23 mouse cellular contexts compared by ENCODE assay signal in genomic region chr11:64776691-64777090, GRCm38 (mm10).
A peak's percentile ranks its signal among the peaks of the same experiment; 100 is the strongest.
DNase-seq lines count a peak whose midpoint lies in the region; ATAC-seq lines count a peak whose summit lies in the region.
"Had no signal": no experiment of that assay in that cellular context is flagged by ENCODE, and none has a peak within 500 bp of the region (broad histone marks: within the 10 kb centered on the region; RNA-seq: fewer than 3 reads in every experiment).

No protein-coding gene starts in this region.

- H3K36me3 ChIP-seq in heart, embryonic 11.5 days (ENCODE audit: control insufficient read depth, insufficient read depth, low read length), result no peaks in the 10 kb centered on the region
- H3K36me3 ChIP-seq: forebrain, embryonic 10.5 days; heart, embryonic 10.5 days; hindbrain, embryonic 13.5 days; limb, embryonic 12.5 days; liver, embryonic 12.5 days; lung, embryonic 15.5 days had no signal

- H3K4me3 ChIP-seq in heart, embryonic 11.5 days (ENCODE audit: low read depth, low read length), result no peak overlapping the region
- H3K4me3 ChIP-seq: forebrain, embryonic 10.5 days; heart, embryonic 10.5 days; hindbrain, embryonic 13.5 days; limb, embryonic 12.5 days; liver, embryonic 12.5 days; lung, embryonic 15.5 days had no signal

- H3K9me3 ChIP-seq in heart, embryonic 11.5 days (replicated peaks; ENCODE audit: control insufficient read depth, low read length), result no peaks in the 10 kb centered on the region
- H3K9me3 ChIP-seq: forebrain, embryonic 10.5 days; heart, embryonic 10.5 days; hindbrain, embryonic 13.5 days; limb, embryonic 12.5 days; liver, embryonic 12.5 days; lung, embryonic 15.5 days had no signal

- ATAC-seq in heart, embryonic 11.5 days (replicated peaks; ENCODE audit: insufficient number of reproducible peaks, low FRiP score, low TSS enrichment), result no peak
- ATAC-seq: activated CD4-positive, CD25-positive, alpha-beta regulatory T cell, adult 4 months; forebrain, postnatal 0 days; liver, embryonic 12.5 days; Patski had no signal

- no peak overlapping the region for H3K27ac ChIP-seq in heart, embryonic 11.5 days (ENCODE audit: low read depth, low read length)
- H3K27ac ChIP-seq: forebrain, embryonic 10.5 days; heart, embryonic 10.5 days; hindbrain, embryonic 13.5 days; limb, embryonic 12.5 days; liver, embryonic 12.5 days; lung, embryonic 15.5 days; stomach, postnatal 0 days had no signal

- peak; percentile 13 for DNase-seq in heart, postnatal 4 days
- DNase-seq in frontal cortex, postnatal 36 days (ENCODE audit: low spot score in 2 of 2), result peak; percentile 9 to 57
- DNase-seq in left cerebral cortex, postnatal 25 days (ENCODE audit: low spot score in 2 of 2), result peak; percentile 24 to 71
- DNase-seq in right cerebral cortex, postnatal 25 days, result peak; percentile 23
- DNase-seq in layer of hippocampus, postnatal 36 days, result no peak
- no peak for DNase-seq in kidney, adult 11 months
- DNase-seq: adrenal gland, postnatal 10 days; cerebellum, adult 11 months; forebrain, postnatal 0 days; gastrocnemius, postnatal 36 days; kidney, postnatal 4 days; thymus, postnatal 25 days had no signal

- H3K27me3 ChIP-seq in heart, embryonic 11.5 days (ENCODE audit: control insufficient read depth, insufficient read depth, low read length), result no peaks in the 10 kb centered on the region
- H3K27me3 ChIP-seq: hindbrain, embryonic 13.5 days; limb, embryonic 12.5 days; liver, embryonic 12.5 days; lung, embryonic 15.5 days had no signal

- 67% methylated on average over 5 of the region's 5 CpGs for WGBS in heart, embryonic 11.5 days (ENCODE audit: insufficient replicate concordance)

- no peak overlapping the region for H3K4me2 ChIP-seq in heart, embryonic 11.5 days
- H3K4me2 ChIP-seq: hindbrain, embryonic 13.5 days; limb, embryonic 12.5 days; liver, embryonic 12.5 days; lung, embryonic 15.5 days; midbrain, embryonic 11.5 days had no signal

- intact Hi-C loops in left cerebral cortex, postnatal 25 days (cut with DNase I), result no loop called here

- H3K9ac ChIP-seq in heart, embryonic 11.5 days (ENCODE audit: low read depth, low read length), result no peak overlapping the region
- H3K9ac ChIP-seq: forebrain, postnatal 0 days; hindbrain, embryonic 13.5 days; limb, embryonic 12.5 days; liver, embryonic 12.5 days; lung, embryonic 15.5 days had no signal

- H3K4me1 ChIP-seq in heart, embryonic 11.5 days (ENCODE audit: control insufficient read depth, insufficient read depth, low read length), result no peaks in the 10 kb centered on the region
- H3K4me1 ChIP-seq: hindbrain, embryonic 13.5 days; liver, embryonic 12.5 days; lung, embryonic 15.5 days had no signal

Comparison
In these comparisons a context has a peak if more than half of its experiments do, and no peak if none do; other contexts are left out.
1. DNase-seq: peak in heart, postnatal 4 days (single experiment), frontal cortex, postnatal 36 days (2 of 2), left cerebral cortex, postnatal 25 days (2 of 2) and right cerebral cortex, postnatal 25 days (single experiment); none in layer of hippocampus, postnatal 36 days (0 of 2) and kidney, adult 11 months (single experiment).